Mouse (Mus musculus) layer of hippocampus, adult 11-12 months (tissue): Measurements from ENCODE around the gene Ptpn13.

Source experiments
- DNase-seq: peaks from one replicate; pipeline ENCODE4 v3.0.0; 2022; ENCODE audit warnings: low spot score

The Ptpn13 gene

DNA sequence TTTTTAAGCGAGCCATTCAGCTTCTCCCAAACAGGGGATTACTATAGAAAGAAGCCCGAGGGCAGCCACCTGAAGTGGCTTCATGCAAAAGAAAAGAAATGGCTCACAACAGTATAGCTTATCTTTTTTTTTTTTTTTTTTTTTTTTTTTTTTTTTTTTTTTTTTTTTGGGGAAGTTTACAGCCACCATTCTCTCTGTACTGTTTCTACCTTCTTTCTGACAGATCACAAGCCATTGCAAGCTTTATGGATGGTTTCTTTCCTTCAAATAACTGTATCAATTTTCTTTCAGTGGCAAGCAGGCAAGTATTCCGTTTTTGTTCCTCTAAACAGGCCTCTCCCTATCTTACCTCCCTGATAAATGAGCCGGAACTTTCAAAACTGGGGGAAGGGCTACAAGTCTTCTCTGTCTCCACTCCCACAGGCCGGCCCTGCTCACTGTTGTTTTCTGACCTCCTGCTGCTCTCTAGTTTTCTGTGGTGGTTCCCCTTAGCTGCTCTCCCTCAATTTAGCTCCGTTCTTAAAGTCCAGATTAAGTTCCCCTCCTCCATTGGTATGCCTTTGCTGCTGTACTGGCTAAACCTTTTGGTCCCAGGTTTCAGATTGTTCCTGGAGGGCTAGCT lies 1.6 kb upstream of the Ptpn13 start:
- DNase-seq = no peak

GRCm38 (mm10) chr5:103423927-103424315 lies 1.1 kb upstream of the Ptpn13 start:
- DNase-seq = no peak

GRCm38 (mm10) chr5:103425363-103426031 lies 505 bp downstream of the Ptpn13 start:
- peak; percentile 14 for DNase-seq

DNA sequence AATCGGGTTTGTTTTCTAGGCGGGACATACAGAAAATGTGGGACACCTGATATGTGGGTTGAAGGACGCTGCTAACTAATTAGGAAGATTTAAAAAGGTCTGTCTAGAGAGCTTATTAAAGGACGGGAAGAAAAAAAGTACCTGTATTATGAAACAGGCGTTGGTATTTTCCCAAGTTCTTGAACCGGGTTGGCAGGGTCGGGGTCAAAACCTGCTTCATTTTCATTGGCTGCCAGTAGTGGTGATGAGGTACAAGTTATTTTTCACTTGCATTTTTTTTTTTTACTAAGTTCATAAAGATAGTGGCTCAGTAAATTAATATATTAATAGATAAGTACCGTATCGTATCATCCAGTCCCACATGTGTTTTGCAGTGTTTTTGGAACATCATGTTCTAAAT lies 1.3 kb downstream of the Ptpn13 start:
- DNase-seq = no peak

DNA sequence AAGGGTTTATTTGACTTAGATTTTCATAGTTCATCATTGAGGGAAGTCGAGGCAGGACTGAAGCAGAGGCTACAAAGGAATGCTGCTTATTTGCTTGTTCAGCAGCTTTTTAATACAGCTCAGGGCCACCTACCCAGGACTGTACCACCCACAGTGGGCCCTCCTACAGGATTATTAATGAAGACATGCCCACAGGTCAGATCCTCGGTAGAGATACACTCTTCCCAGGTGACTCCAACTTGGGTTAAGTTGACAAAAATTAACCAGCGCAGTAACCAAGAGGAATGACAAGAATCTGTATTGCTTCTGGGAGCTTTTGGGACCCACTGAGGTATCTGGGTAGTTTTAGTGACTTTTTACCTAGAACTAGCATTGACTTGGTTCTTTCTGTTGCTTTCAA lies 6.0 kb downstream of the Ptpn13 start:
- no peak for DNase-seq

DNA sequence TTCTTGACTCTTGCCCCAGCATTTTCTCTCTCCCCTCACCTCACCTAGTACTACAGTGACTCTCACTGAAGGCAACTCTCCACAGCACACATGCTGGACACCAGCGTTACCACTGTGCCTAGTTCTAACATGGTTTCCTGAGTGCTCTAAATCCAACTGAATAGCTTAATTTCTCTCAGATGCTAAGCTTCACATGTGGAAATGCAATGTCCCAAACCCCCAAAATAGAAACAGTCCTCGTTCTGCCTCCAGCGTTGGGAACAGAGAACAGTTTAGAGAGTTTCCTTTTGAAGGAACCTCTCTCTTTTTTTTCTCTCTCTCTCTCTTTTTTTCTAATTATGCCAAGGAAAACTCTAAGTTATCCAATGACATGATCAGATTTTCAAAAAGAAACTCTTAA lies 6.5 kb downstream of the Ptpn13 start:
- DNase-seq = no peak

DNA sequence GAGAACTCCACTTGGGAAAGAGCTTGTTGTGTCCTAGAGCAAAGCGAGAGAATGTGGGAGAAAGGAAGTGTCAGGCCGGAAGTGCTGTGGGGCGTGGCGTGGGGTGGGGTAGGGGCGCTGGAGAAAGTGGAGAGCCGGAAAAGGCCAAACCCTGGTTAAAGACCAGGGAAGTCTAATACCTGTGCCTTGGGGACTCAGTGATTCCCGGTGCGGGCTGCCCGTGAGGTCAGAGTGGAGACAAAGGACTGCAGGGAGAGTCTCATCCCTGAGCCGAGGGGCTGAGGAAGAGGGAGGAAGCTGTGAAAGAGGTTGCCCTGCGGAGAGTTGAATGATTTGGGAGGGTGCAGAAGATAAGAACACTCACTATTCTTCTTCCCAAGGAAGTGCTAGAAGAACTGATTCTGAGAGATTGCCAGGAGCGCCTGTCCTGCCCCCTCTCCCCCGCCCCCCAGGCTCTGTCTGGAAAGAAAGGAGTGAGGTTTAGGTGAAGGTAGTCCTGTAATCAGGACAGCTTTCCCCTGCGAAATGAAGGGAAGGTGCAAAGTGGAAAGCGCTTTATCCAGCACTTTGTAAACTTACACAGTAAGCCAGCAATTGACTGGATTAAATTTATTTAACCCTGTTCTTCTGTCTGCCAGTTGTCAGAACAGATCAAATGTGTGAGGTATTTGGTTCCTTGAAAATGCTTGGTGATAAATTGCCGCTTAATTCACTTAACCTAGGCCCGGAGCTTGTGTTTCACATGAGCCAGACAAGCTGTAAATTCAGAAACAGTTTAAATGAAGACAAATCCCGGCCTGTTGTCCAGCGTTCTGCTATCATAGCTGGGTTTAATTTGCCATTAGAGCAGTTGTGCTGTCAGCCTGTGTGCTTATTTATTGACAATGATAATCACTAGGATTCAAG lies 11.3 kb downstream of the Ptpn13 start:
- DNase-seq = no peak

GRCm38 (mm10) chr5:103437714-103438113 lies 12.7 kb downstream of the Ptpn13 start:
- no peak for DNase-seq

- no peak for DNase-seq
Observed at GRCm38 (mm10) chr5:103439171-103439570, 14.2 kb downstream of the Ptpn13 start.

GRCm38 (mm10) chr5:103440418-103441276 lies 15.7 kb downstream of the Ptpn13 start:
- no peak for DNase-seq

- DNase-seq = no peak
Observed at GRCm38 (mm10) chr5:103441706-103442105, 16.7 kb downstream of the Ptpn13 start.

DNA sequence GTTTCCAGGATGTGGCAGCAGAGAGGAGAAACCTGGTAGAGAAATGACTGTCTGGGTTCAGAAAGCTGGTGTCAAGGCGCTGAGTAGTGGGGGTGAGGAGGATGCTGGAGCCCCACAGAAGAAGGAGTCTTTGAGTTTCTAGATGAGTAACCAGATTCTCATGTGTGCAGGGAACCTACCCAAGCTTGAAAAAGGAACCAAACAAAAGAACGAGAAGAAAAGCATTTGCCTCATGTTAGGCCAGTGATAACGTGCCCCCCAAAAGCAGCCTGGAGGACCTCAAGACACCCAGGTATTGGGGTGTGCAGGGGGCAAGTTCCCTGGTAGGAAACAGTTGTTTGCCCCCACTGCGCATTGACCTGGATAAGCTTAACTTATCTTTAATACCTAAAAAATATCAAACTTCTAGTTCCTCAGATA lies 17.3 kb downstream of the Ptpn13 start:
- no peak for DNase-seq

DNA sequence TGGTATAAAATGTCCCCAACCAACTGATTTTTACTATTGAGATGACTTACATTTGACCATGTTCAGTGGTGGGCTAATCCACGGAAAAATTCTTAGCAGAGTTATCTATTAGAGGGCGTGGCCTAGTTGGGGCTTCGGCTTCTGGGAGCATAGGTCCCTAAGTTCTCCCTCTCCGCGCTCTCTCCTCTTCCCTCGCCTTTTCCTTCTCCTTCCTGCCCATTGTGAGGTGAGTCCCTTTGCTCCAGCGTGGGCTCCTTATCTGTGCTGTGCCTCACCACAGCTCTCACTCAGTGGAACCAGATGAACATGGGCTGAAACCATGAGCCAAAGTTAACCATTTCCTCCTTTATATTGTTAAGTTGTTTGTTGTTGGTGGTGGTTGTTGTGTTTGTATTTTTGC lies 17.9 kb downstream of the Ptpn13 start:
- no peak for DNase-seq

- no peak for DNase-seq
Observed at GRCm38 (mm10) chr5:103445383-103445782, 20.4 kb downstream of the Ptpn13 start.

DNA sequence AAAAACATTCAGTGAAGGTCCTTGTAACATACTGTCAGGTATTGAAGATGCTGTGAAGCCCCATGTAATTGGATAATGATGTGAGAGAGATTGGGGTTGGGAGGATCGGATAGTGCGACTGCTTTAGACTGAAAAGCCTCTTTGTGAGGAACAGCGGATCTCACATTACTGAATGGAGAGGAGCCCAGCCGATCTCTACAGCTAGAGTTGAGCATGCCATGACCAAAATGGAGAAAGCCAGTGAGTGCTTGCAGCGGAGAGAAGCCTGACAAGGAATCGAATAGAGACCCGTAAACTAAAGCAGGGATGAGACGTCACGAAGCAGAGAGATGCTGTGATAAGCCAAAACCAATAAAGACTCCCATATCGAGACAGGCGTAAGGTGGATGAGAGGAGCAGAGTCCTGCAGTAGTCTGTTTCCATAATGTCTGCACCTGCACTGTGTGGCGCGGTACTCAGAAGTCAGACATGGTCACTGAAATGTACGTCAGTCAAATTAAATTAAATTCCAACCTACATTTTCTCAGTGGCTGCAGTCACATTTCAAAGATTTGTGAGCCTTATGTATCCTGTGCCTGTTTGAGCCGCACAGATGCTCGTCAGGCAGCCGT lies 22.9 kb downstream of the Ptpn13 start:
- DNase-seq = no peak

GRCm38 (mm10) chr5:103448470-103448869 lies 23.5 kb downstream of the Ptpn13 start:
- DNase-seq = no peak

DNA sequence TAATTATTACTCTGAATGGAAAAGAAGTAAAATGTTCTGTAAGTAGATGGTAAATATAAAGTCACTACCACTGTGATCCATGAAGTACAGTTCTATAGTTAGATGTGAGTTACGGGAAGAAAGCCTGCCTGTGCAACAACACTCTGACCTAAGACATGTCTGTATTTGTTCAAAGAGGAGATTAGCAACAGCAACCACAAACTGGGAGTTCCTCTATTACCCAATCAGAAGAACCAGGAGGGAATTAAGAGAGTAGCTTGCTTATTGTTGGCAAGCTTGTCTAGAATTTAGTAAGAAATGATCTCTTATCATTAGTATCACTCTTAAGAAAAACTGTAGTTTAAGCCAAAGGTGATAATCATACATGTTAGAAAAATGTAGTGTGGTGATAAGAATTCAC lies 25.7 kb downstream of the Ptpn13 start:
- no peak for DNase-seq

DNA sequence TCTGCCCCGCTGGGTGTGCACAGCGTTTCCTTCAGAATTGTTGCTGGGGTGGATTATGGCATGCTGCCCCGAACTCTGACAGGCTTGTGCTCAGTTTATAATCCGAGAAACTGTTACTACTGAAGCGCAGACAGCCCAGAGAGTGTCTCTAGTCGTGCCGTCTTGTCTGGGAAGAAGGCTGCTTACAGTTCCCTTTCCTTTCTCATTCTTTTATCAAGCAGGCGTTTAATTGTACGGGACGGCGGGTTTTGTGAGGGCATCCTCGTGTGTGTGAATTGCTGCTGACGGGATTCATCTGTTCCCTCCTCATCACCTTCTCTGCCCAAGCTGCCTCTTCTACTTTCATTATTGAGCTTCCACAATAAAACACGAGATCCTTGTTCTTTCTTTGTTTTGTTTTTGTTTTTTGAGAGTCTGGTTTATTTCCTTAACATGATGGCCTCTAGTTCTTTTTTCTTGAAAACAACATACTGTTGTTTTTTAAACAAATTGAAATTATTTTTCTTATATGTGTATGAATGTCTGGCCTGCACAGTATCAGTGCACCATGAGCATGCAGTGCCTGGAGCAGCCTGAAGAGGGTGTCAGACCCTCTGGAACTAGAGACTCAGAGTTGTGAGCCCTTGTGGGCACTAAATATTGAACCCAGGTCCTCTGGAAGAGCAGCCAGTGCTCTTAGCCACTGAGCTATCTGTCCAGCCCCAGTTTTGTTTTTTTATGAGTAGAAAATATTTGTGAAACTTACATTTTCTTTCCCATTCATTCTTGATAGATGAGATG lies 28.6 kb downstream of the Ptpn13 start:
- DNase-seq = no peak

DNA sequence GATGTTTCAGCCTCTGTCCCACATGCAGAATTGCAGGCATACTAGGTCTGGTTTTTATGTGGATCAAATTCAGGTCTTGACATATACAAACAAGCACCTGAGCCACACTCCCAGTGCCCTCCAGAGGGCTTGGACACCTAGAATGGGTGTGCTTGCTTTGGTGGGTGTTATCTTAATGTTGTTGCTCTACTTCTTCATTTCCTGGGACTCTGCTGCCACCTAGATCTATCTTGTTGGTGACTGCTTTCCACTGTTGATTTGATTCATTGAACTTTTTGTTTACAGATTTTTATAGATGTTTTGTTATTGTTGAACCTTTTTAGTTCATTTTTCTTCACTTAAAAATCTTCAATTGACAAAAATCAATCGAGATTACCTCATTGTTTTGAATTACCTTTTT lies 31.8 kb downstream of the Ptpn13 start:
- no peak for DNase-seq

DNA sequence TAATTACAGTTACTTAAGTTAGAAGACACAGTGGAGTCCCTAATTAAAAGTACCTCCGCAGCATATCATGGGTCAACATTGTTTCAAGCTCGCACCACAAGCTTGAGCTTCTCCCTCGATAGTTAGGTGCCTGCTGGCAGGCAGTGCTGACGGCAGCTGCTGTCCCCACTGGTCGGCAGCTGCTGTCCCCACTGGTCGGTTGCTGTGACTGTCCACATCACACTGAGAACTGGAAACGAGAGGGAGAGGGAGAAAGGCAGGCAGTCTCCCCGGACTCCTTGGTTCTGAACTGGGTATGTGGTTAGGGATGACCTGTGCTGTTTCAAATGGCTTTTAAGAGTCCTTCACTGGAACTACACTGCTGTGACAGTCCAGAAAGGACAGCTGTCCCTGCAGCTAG lies 33.4 kb downstream of the Ptpn13 start:
- no peak for DNase-seq
